Comparison of ENCODE assay signal across 9 mouse cellular contexts in the genomic region with DNA sequence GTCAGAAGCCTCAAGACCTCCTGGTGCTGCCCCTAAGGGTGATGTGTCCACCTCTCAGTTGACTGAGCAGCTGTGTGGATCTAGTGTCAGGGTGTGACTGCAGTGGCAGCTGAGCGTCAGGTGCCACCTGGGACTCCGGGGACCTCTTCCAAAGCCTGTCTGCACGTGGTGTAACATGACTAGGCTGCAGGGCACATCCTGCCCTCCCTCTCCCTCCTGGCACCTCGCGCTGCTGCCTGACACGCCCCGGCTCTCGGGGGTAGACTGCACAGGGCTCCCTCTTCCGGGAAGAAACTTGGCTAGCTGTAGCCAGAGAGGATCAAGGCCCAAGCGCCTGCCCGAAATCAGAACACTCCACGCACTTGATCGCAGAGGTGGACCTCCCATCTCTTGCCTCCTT.
A peak's percentile ranks its signal among the peaks of the same experiment; 100 is the strongest.
DNase-seq lines count a peak whose midpoint lies in the region; ATAC-seq and TF ChIP-seq lines count a peak whose summit lies in the region.
"Had no signal": no experiment of that assay in that cellular context is flagged by ENCODE, and none has a peak within 500 bp of the region (broad histone marks: within the 10 kb centered on the region; RNA-seq: fewer than 3 reads in every experiment).

No protein-coding gene starts in this region.

- WGBS in spleen, adult 2 months, result 5% methylated on average over 13 of the region's 13 CpGs
- 75% methylated on average over 13 of the region's 13 CpGs for WGBS in forebrain, embryonic 10.5 days
- 79% methylated on average over 13 of the region's 13 CpGs for WGBS in hindbrain, embryonic 11.5 days
- 73% methylated on average over 13 of the region's 13 CpGs for WGBS in neural tube, embryonic 15.5 days

- H3K4me1 ChIP-seq in spleen, adult 2 months (ENCODE audit: control insufficient read depth, insufficient read depth, insufficient read length), result peaks cover 22% of the 10 kb centered on the region
- H3K4me1 ChIP-seq in forebrain, embryonic 10.5 days, result peaks cover 35% of the 10 kb centered on the region
- H3K4me1 ChIP-seq in hindbrain, embryonic 11.5 days (replicated peaks; ENCODE audit: control insufficient read depth, insufficient read depth, low read length), result no peaks in the 10 kb centered on the region
- H3K4me1 ChIP-seq in neural tube, embryonic 15.5 days, result peaks cover 9% of the 10 kb centered on the region; the same call in 1 of the 2 replicates
- H3K4me1 ChIP-seq: hindbrain, embryonic 15.5 days had no signal

- no peak for TF ChIP-seq POLR2A in spleen, adult 2 months (IDR thresholded peaks at IDR 0.05; ENCODE audit: low read depth, low read length)

- no peaks in the 10 kb centered on the region for H3K27me3 ChIP-seq in spleen, adult 2 months (ENCODE audit: control insufficient read depth, insufficient read depth, low read length)
- no peaks in the 10 kb centered on the region for H3K27me3 ChIP-seq in forebrain, embryonic 10.5 days (ENCODE audit: poor library complexity, severe bottlenecking)
- H3K27me3 ChIP-seq in hindbrain, embryonic 11.5 days (ENCODE audit: control insufficient read depth, insufficient read depth, low read length), result no peaks in the 10 kb centered on the region
- no peaks in the 10 kb centered on the region for H3K27me3 ChIP-seq in neural tube, embryonic 15.5 days (replicated peaks)
- H3K27me3 ChIP-seq: hindbrain, embryonic 15.5 days had no signal

- TF ChIP-seq CTCF in spleen, adult 2 months (IDR thresholded peaks at IDR 0.05; ENCODE audit: extremely low read depth, insufficient read depth, insufficient read length, insufficient replicate concordance), result no peak

- no peak overlapping the region for H3K27ac ChIP-seq in spleen, adult 2 months (ENCODE audit: insufficient read depth, low read length)
- no peak overlapping the region for H3K27ac ChIP-seq in forebrain, embryonic 10.5 days
- no peak overlapping the region for H3K27ac ChIP-seq in hindbrain, embryonic 11.5 days (ENCODE audit: low read depth, low read length)
- H3K27ac ChIP-seq in neural tube, embryonic 15.5 days (replicated peaks), result no peak overlapping the region
- H3K27ac ChIP-seq: hindbrain, embryonic 15.5 days had no signal

- H3K36me3 ChIP-seq in spleen, adult 2 months (ENCODE audit: control insufficient read depth, insufficient read depth, low read length), result no peaks in the 10 kb centered on the region
- no peaks in the 10 kb centered on the region for H3K36me3 ChIP-seq in forebrain, embryonic 10.5 days (replicated peaks)
- H3K36me3 ChIP-seq in hindbrain, embryonic 11.5 days (ENCODE audit: control insufficient read depth, insufficient read depth, low read length), result no peaks in the 10 kb centered on the region
- no peaks in the 10 kb centered on the region for H3K36me3 ChIP-seq in neural tube, embryonic 15.5 days
- H3K36me3 ChIP-seq: hindbrain, embryonic 15.5 days had no signal

- no peaks in the 10 kb centered on the region for H3K9me3 ChIP-seq in forebrain, embryonic 10.5 days
- H3K9me3 ChIP-seq in hindbrain, embryonic 11.5 days (ENCODE audit: control insufficient read depth, low read length), result no peaks in the 10 kb centered on the region
- H3K9me3 ChIP-seq in neural tube, embryonic 15.5 days (replicated peaks), result no peaks in the 10 kb centered on the region
- H3K9me3 ChIP-seq: hindbrain, embryonic 15.5 days had no signal

- peak; percentile 40 to 64 for DNase-seq in urinary bladder, adult 18-20 months (ENCODE audit: low spot score in 2 of 2)
- no peak for DNase-seq in urinary bladder, postnatal 10 days (ENCODE audit: low spot score)
- peak; percentile 63 for DNase-seq in heart, adult 8-10 months (ENCODE audit: low spot score)
- peak; percentile 51 for DNase-seq in kidney, postnatal 14 days
- peak; percentile 32 to 39 for DNase-seq in spleen, adult 2 months (ENCODE audit: low read depth in 1 of 2, low spot score in 2 of 2)
- no peak for DNase-seq in forebrain, embryonic 10.5 days (ENCODE audit: extremely low spot score, low spot score)
- no peak for DNase-seq in hindbrain, embryonic 11.5 days (ENCODE audit: low spot score)

- H3K4me3 ChIP-seq in spleen, adult 2 months (ENCODE audit: extremely low read depth, insufficient read depth, insufficient read length), result no peak overlapping the region
- H3K4me3 ChIP-seq in forebrain, embryonic 10.5 days, result no peak overlapping the region
- H3K4me3 ChIP-seq in hindbrain, embryonic 11.5 days (ENCODE audit: low read depth, low read length), result no peak overlapping the region
- H3K4me3 ChIP-seq in neural tube, embryonic 15.5 days (replicated peaks), result no peak overlapping the region
- H3K4me3 ChIP-seq: hindbrain, embryonic 15.5 days had no signal

- no peak overlapping the region for H3K9ac ChIP-seq in hindbrain, embryonic 11.5 days (ENCODE audit: low read depth, low read length)
- H3K9ac ChIP-seq in neural tube, embryonic 15.5 days (replicated peaks), result no peak overlapping the region
- H3K9ac ChIP-seq: hindbrain, embryonic 15.5 days had no signal

- H3K4me2 ChIP-seq in hindbrain, embryonic 11.5 days (replicated peaks; ENCODE audit: low read depth, low read length), result no peak overlapping the region
- H3K4me2 ChIP-seq in neural tube, embryonic 15.5 days, result no peak overlapping the region
- H3K4me2 ChIP-seq: hindbrain, embryonic 15.5 days had no signal

- no peak for ATAC-seq in hindbrain, embryonic 11.5 days (ENCODE audit: low FRiP score)
- ATAC-seq in neural tube, embryonic 15.5 days (ENCODE audit: low FRiP score), result no peak

Comparison
In these comparisons a context has a peak if more than half of its experiments do, and no peak if none do; other contexts are left out.
1. DNase-seq: peak in urinary bladder, adult 18-20 months (2 of 2), heart, adult 8-10 months (single experiment), kidney, postnatal 14 days (single experiment) and spleen, adult 2 months (2 of 2); none in urinary bladder, postnatal 10 days (single experiment), forebrain, embryonic 10.5 days (single experiment) and hindbrain, embryonic 11.5 days (single experiment).